Mouse (Mus musculus) embryonic stem cell, embryonic (primary cell): Measurements from ENCODE around the gene Mdc1.

Experiments
- CTCF ChIA-PET, 4 experiments: fragments of 300-600 bp in 2 of 4; fragments of 350-600 bp in 2 of 4; sonication (Branson Sonifier 250); formaldehyde crosslinking; loops; one replicate each; lab custom pipeline; 2022; ENCODE audit warnings: inconsistent platforms in 2 of 4; lab: Charles Lee
- POLR2A ChIA-PET, 4 experiments: fragments of 300-600 bp in 2 of 4; fragments of 350-600 bp in 2 of 4; sonication (Branson Sonifier 250); formaldehyde crosslinking; loops; one replicate each; lab custom pipeline; 2022; ENCODE audit warnings: antibody characterized with exemption in 4 of 4, inconsistent platforms in 1 of 4; lab: Charles Lee

Mdc1 gene

DNA sequence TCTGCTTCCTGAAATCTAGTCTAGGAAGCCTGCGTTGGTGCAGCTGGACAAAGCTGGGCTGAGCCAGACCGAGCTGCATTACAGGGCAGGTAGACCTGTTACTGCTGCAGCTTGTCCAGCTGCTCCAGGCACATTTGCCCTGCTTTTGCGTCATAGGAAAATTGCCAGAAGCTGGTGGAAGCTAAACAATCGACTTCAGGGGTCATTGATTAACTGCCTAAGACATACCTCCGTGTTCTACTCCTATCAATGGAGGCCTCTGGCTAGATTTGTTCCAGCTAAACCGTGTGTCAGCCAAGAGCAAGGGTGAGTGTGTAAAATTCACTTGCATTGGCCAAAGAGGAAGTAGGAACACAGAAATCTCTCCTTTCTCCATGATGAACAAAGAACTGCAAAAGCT lies 26.6 kb upstream of the Mdc1 start:
- POLR2A ChIA-PET = interaction anchor here (0.6 to 12.6 kb wide), 18 partner anchors 7 to 294 kb away, joined by 3 to 148 read pairs (median 5); partner anchors contain the start of genes Flot1 (in 3 of the 4), Ier3 (in 3 of the 4), Mrps18b (in 1 of the 4) and Nrm (in 1 of the 4)
- CTCF ChIA-PET = interaction anchor here in 3 of 4 experiments (0.6 to 2.9 kb wide), 6 partner anchors 9 to 230 kb away, joined by 3 to 12 read pairs (median 4); no protein-coding TSS in a partner anchor

GRCm38 (mm10) chr17:35815836-35816235 lies 25.5 kb upstream of the Mdc1 start:
- ChIA-PET CTCF (interaction anchor here (0.6 to 3.3 kb wide), 9 partner anchors 9 to 541 kb away, joined by 3 to 13 read pairs (median 3); no protein-coding TSS in a partner anchor), POLR2A (interaction anchor here in 3 of 4 experiments (0.5 to 12.6 kb wide), 22 partner anchors 6 to 245 kb away, joined by 3 to 246 read pairs (median 4); partner anchors contain the start of genes Flot1 (in 2 of the 3), Ier3 (in 2 of the 3), Tubb5 (in 2 of the 3) and Mdc1 (in 1 of the 3))

DNA sequence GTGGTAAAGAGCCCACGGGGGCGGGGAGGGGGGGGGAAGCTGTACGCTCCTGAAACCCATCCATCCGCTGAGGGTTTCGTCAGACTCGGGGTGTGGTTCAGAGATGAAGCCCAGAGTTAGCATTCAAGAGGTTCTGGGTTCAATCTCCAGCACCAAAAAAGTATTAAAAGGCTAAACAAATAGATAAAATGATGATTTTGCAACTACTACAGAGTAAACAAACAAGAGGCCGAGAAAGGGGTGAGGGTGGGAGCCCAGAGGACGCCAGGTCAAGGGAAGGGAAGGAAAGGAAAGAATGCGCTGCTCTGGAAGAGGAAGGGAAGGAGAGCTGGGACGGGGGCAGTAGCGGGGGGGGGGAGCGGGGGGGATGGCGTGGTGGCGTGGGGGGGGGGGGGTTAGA lies 24.6 kb upstream of the Mdc1 start:
- ChIA-PET CTCF (interaction anchor here (0.6 to 3.3 kb wide), 13 partner anchors 15 to 542 kb away, joined by 3 to 13 read pairs (median 3); partner anchors contain the start of gene 2300002M23Rik (in 1 of the 4)), POLR2A (interaction anchor here in 3 of 4 experiments (0.6 to 11.2 kb wide), 21 partner anchors 9 to 244 kb away, joined by 3 to 246 read pairs (median 5); partner anchors contain the start of genes Tubb5 (in 2 of the 3), Dhx16 (in 1 of the 3) and Mdc1 (in 1 of the 3))

DNA sequence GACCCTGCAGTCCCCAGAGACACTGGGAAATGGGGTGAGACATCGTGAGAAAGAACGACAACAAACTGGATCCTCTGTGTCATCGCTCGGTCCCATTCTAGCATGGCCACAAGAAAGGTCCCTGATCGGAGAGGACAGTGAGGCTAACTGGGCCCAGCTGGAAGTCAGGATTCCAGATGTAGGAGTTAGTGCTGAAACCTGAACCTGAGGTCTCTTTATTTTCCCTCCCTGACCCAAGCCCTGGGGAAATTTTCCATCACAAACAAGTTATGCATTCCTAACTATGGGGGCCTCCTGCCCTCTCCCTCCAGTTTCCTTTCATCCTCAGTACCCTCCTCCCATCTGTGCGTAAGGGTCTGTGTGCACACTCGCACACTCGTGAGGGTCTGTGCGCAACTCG lies 24.1 kb upstream of the Mdc1 start:
- POLR2A ChIA-PET = interaction anchor here in 2 of 4 experiments (1.0 to 11.2 kb wide), 14 partner anchors 11 to 101 kb away, joined by 3 to 246 read pairs (median 6); partner anchors contain the start of genes Tubb5 (in 2 of the 2), Dhx16 (in 1 of the 2) and Mdc1 (in 1 of the 2)

GRCm38 (mm10) chr17:35820111-35820510 lies 21.2 kb upstream of the Mdc1 start:
- POLR2A ChIA-PET = interaction anchor here in 3 of 4 experiments (1.1 to 11.2 kb wide), 13 partner anchors 9 to 174 kb away, joined by 3 to 246 read pairs (median 15); partner anchors contain the start of genes Tubb5 (in 2 of the 3), Mdc1 (in 1 of the 3) and Nrm (in 1 of the 3)
- CTCF ChIA-PET = interaction anchor here in 1 of 4 experiments (1.0 kb wide), 1 partner anchor 81 kb away, joined by 3 read pairs; no protein-coding TSS in a partner anchor

More for the DNA sequence above, 24.1 kb upstream of the Mdc1 start:
- CTCF ChIA-PET = interaction anchor here in 3 of 4 experiments (0.6 to 3.3 kb wide), 11 partner anchors 15 to 250 kb away, joined by 3 to 13 read pairs (median 4); partner anchors contain the start of gene 2300002M23Rik (in 1 of the 3)

DNA sequence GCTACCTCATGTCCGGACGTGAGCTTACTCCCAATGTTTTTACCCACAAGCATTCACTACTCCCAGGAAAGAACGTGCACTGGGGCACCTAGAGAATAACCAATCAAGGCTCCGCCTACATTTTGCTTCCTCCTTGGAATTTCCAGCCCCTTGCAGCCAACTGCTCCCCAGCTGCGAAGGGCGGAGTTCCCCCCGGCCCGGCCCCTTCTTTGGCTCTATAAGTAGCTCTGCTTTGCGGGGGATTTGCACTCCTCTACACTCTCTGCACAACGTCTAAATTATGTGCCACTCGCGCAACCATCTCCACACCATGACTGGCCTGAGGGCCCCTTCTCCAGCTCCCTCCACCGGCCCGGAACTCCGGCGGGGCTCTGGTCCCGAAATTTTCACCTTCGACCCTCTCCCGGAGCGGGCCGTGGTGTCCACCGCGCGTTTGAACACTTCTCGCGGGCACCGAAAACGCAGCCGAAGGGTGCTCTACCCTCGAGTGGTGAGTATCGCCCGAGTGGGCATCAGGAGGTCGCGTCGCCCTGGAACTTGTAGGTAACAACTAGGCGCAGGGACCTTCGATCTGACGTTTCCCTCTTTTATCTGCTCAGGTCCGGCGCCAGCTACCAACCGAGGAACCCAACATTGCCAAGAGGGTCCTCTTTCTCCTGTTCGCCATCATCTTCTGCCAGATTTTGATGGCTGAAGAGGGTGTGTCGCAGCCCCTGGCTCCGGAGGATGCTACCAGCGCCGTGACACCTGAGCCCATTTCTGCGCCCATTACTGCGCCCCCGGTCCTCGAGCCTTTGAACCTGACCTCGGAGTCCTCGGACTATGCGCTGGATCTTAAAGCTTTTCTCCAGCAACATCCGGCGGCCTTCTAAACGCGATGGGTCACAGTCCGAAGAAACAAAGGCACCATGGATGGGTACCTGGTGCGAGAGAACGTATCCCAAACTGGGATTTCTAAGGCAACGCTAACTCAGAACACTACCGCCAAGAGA lies 19.6 kb upstream of the Mdc1 start, which contains the start of gene Ier3:
Ier3 (plus strand) TSS at position 246 of the 992 bp plus-strand sequence.
- ChIA-PET POLR2A (interaction anchor here (0.5 to 11.2 kb wide), 128 partner anchors 8 to 1239 kb away, joined by 3 to 246 read pairs (median 4); partner anchors contain the start of genes Mdc1 (in 3 of the 4), Nrm (in 3 of the 4), Tubb5 (in 3 of the 4) and Dhx16 (in 2 of the 4)), CTCF (interaction anchor here (0.5 to 1.8 kb wide), 22 partner anchors 10 to 237 kb away, joined by 3 to 9 read pairs (median 4); partner anchors contain the start of genes Nrm (in 2 of the 4), Dhx16 (in 1 of the 4) and Tubb5 (in 1 of the 4))

DNA sequence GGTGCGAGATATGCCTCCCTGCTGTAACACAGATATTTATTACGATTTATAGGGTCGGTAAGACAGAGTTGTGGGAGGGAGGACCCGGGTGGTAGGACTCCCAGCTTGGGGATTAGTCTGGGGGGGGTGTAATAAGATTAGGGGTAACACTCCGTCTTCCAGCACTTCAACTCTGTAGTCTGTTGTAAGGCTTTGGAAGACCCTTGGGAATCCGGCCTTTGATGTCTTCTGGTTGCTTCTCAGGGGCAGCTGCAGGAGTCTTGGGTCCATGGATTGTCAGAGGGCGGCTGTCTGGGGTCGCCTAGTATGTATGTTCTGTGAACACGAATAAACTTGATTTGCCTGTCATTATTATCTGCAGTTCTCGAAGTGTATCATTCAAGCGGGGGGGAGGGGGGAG lies 18.8 kb upstream of the Mdc1 start:
- ChIA-PET CTCF (interaction anchor here (0.5 to 2.4 kb wide), 15 partner anchors 11 to 322 kb away, joined by 3 to 10 read pairs (median 4); partner anchors contain the start of gene Tubb5 (in 1 of the 4)), POLR2A (interaction anchor here (0.6 to 11.2 kb wide), 61 partner anchors 9 to 1176 kb away, joined by 3 to 246 read pairs (median 6); partner anchors contain the start of genes Mdc1 (in 3 of the 4), Tubb5 (in 3 of the 4), Mrps18b (in 2 of the 4) and Nrm (in 2 of the 4))

DNA sequence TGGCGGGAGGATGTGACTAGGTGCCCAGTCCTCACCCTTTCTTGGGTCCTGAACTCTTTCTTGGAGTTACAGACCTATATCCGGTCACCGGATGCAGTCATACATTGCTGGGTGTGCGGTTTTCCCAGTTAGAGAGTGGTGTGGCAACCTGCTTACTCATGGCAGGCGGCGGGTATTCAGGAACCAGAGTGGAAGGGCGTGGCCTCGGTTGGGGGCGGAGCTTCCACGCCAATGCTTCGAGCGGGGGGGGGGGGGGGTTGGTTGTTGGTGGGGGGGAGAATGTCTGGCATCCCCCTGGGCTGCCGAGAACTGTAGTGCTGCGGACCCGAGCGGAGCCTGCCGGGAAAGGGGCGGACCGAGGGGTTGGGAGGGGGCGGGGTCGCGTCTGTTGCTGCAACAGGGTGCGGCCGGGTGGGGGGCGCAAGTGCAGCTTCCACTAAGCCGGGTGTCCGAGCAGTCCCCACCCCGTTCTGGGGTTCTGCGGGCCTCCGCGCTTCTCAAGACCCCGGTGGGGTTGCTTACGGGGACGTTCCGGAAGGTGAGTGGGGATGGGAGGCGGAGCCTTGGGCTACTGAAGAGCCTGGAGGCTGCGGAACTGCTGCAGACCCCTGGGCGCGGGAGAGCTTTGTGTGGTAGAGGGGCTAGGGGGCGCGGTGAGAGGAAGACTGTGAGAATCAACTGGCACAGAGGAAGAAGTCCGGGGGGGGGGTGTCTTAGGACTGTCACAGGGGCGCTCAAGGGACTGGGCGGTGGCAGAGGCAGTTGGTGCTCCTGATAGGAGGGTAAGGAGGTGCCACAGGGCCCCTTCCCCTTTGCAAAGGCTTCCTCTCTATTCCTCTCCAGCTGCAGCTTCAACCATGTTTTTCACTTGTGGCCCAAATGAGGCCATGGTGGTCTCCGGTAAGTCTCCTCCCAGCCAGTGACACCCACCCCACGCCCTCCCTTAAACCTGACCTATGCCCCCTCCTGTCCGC lies 18.1 kb upstream of the Mdc1 start, which contains the start of gene Flot1:
Flot1 (plus strand) TSS at position 267 of the 974 bp plus-strand sequence.
- POLR2A ChIA-PET = interaction anchor here (0.5 to 11.2 kb wide), 70 partner anchors 8 to 1020 kb away, joined by 3 to 246 read pairs (median 4); partner anchors contain the start of genes Mdc1 (in 3 of the 4), Mrps18b (in 3 of the 4), Ppp1r10 (in 3 of the 4) and Tubb5 (in 3 of the 4)

GRCm38 (mm10) chr17:35824402-35824801 lies 16.9 kb upstream of the Mdc1 start:
- CTCF ChIA-PET = interaction anchor here (0.6 to 3.3 kb wide), 9 partner anchors 9 to 308 kb away, joined by 3 to 15 read pairs (median 4); partner anchors contain the start of gene Dhx16 (in 1 of the 4)
- POLR2A ChIA-PET = interaction anchor here in 3 of 4 experiments (0.5 to 11.2 kb wide), 23 partner anchors 8 to 923 kb away, joined by 3 to 246 read pairs (median 6); partner anchors contain the start of genes Tubb5 (in 3 of the 3), Mdc1 (in 2 of the 3), Nrm (in 2 of the 3) and Dhx16 (in 1 of the 3)

More for the DNA sequence above, 18.1 kb upstream of the Mdc1 start, which contains the start of gene Flot1:
- CTCF ChIA-PET = interaction anchor here (0.5 to 3.3 kb wide), 29 partner anchors 8 to 379 kb away, joined by 3 to 15 read pairs (median 4); partner anchors contain the start of gene Tubb5 (in 1 of the 4)

- ChIA-PET CTCF (interaction anchor here in 3 of 4 experiments (0.7 to 3.3 kb wide), 9 partner anchors 9 to 241 kb away, joined by 3 to 15 read pairs (median 4); partner anchors contain the start of gene Dhx16 (in 1 of the 3)), POLR2A (interaction anchor here in 3 of 4 experiments (0.6 to 11.2 kb wide), 14 partner anchors 7 to 134 kb away, joined by 3 to 246 read pairs (median 18); partner anchors contain the start of genes Tubb5 (in 3 of the 3), Dhx16 (in 1 of the 3) and Mdc1 (in 1 of the 3))
Observed at GRCm38 (mm10) chr17:35825109-35825850, 16.0 kb upstream of the Mdc1 start.

DNA sequence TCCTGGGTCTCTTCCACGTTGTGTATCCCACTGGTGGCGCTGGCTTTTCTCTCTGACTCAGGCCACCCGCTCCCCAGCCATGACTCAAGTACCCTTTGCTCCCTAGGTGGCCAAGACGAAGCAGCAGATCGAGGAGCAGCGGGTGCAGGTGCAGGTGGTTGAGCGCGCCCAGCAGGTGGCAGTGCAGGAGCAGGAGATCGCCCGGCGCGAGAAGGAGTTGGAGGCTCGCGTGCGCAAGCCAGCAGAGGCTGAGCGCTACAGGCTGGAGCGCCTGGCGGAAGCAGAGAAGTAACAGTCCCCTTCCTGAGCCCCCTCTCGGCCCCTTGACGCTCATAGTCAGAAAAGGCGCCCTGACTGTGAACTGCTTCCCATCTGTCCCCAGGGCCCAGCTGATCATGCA lies 11.6 kb upstream of the Mdc1 start:
- ChIA-PET POLR2A (interaction anchor here in 3 of 4 experiments (0.6 to 2.4 kb wide), 12 partner anchors 7 to 89 kb away, joined by 3 to 8 read pairs (median 4); partner anchors contain the start of genes Ier3 (in 2 of the 3), Mdc1 (in 1 of the 3) and Nrm (in 1 of the 3)), CTCF (interaction anchor here (0.5 to 4.9 kb wide), 19 partner anchors 17 to 245 kb away, joined by 3 to 42 read pairs (median 4); partner anchors contain the start of gene Nrm (in 1 of the 4))

GRCm38 (mm10) chr17:35832400-35833238 lies 8.7 kb upstream of the Mdc1 start:
- CTCF ChIA-PET = interaction anchor here (0.6 to 4.9 kb wide), 9 partner anchors 9 to 817 kb away, joined by 3 to 31 read pairs (median 5); partner anchors contain the start of gene Flot1 (in 1 of the 4)

DNA sequence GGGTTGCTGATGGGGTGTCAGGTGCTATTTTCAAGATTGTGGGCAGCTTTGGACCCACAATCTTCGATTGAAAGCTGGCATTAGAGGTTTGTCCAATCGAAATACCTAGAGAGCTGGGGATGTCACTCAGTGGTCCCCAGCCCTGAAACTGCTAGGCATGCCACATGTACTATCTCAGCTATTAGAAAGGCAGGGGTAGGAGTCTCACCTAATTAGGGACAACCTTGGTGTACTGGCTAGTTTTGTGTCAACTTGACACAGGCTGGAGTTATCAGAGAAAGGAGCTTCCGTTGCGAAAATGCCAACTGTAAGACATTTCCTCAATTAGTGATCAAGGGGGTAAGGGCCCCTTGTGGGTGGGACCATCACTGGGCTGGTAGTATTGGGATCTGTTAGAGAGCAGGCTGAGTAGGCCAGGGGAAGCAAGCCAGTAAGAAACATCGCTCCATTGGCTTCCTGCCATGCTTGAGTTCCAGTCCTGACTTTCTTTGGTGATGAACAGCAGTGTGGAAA lies 8.0 kb upstream of the Mdc1 start:
- ChIA-PET CTCF (interaction anchor here (0.6 to 4.9 kb wide), 10 partner anchors 10 to 818 kb away, joined by 3 to 31 read pairs (median 5); partner anchors contain the start of gene Flot1 (in 1 of the 4)), POLR2A (interaction anchor here (0.6 to 5.3 kb wide), 43 partner anchors 8 to 181 kb away, joined by 3 to 61 read pairs (median 5); partner anchors contain the start of genes Flot1 (in 4 of the 4), Ier3 (in 4 of the 4), Mdc1 (in 2 of the 4) and Dhx16 (in 1 of the 4))

More at GRCm38 (mm10) chr17:35832400-35833238, 8.7 kb upstream of the Mdc1 start:
- POLR2A ChIA-PET = interaction anchor here (0.6 to 5.3 kb wide), 51 partner anchors 8 to 180 kb away, joined by 3 to 61 read pairs (median 5); partner anchors contain the start of genes Flot1 (in 4 of the 4), Ier3 (in 4 of the 4), Dhx16 (in 2 of the 4) and Mdc1 (in 2 of the 4)
